Mouse (Mus musculus): Measurements from ENCODE around the gene Galnt10. TPM values are rescaled to one million over a fixed set of nuclear protein-coding genes. Genes with fewer than 3 reads are reported as not detected.

The Galnt10 gene
- polyA plus RNA-seq, 1 experiment from 2014 or later: 16.9 TPM

- 46% methylated on average over 4 of the region's 4 CpGs for WGBS
- no peak overlapping the region for H3K4me3 ChIP-seq (ENCODE audit: low read length)
- no peaks in the 10 kb centered on the region for H3K36me3 ChIP-seq (ENCODE audit: control insufficient read depth, insufficient read depth, low read length)
- H3K27me3 ChIP-seq (replicated peaks; ENCODE audit: control insufficient read depth, insufficient read depth, low read length): no peaks in the 10 kb centered on the region
- no peak overlapping the region for H3K9ac ChIP-seq (ENCODE audit: low read depth, low read length)
- no peak overlapping the region for H3K27ac ChIP-seq (ENCODE audit: low read length)
- no peak for ATAC-seq
- no peaks in the 10 kb centered on the region for H3K9me3 ChIP-seq (ENCODE audit: control insufficient read depth, low read length)
- H3K4me1 ChIP-seq (ENCODE audit: control insufficient read depth, insufficient read depth, low read length): peaks cover 63% of the 10 kb centered on the region
- H3K4me2 ChIP-seq (ENCODE audit: low read depth, low read length): no peak overlapping the region
Observed at GRCm38 (mm10) chr11:57654386-57654785, 9.1 kb downstream of the Galnt10 start.

GRCm38 (mm10) chr11:57654977-57655397 is 9.7 kb downstream of the Galnt10 start:
- ATAC-seq: peak; percentile 73
- Histone ChIP-seq H3K4me1 (ENCODE audit: control insufficient read depth, insufficient read depth, low read length) (peaks cover 62% of the 10 kb centered on the region), H3K27me3 (replicated peaks; ENCODE audit: control insufficient read depth, insufficient read depth, low read length) (no peaks in the 10 kb centered on the region), H3K27ac (ENCODE audit: low read length) (no peak overlapping the region), H3K9me3 (ENCODE audit: control insufficient read depth, low read length) (no peaks in the 10 kb centered on the region), H3K4me3 (ENCODE audit: low read length) (no peak overlapping the region), H3K36me3 (ENCODE audit: control insufficient read depth, insufficient read depth, low read length) (no peaks in the 10 kb centered on the region), H3K4me2 (ENCODE audit: low read depth, low read length) (no peak overlapping the region), H3K9ac (ENCODE audit: low read depth, low read length) (no peak overlapping the region)
- 48% methylated on average over 5 of the region's 5 CpGs for WGBS

GRCm38 (mm10) chr11:57655669-57656325 is 10.6 kb downstream of the Galnt10 start:
- Histone ChIP-seq H3K9ac (ENCODE audit: low read depth, low read length) (no peak overlapping the region), H3K27me3 (replicated peaks; ENCODE audit: control insufficient read depth, insufficient read depth, low read length) (no peaks in the 10 kb centered on the region), H3K4me3 (ENCODE audit: low read length) (no peak overlapping the region), H3K36me3 (ENCODE audit: control insufficient read depth, insufficient read depth, low read length) (no peaks in the 10 kb centered on the region), H3K4me1 (ENCODE audit: control insufficient read depth, insufficient read depth, low read length) (peaks cover 57% of the 10 kb centered on the region), H3K4me2 (ENCODE audit: low read depth, low read length) (no peak overlapping the region), H3K27ac (ENCODE audit: low read length) (peak overlapping the region; percentile 13; the same call in 1 of the 2 replicates), H3K9me3 (ENCODE audit: control insufficient read depth, low read length) (no peaks in the 10 kb centered on the region)
- WGBS: 45% methylated on average over 10 of the region's 10 CpGs
- ATAC-seq: no peak

GRCm38 (mm10) chr11:57656602-57657275 is 11.5 kb downstream of the Galnt10 start:
- no peak overlapping the region for H3K9ac ChIP-seq (ENCODE audit: low read depth, low read length)
- no peaks in the 10 kb centered on the region for H3K27me3 ChIP-seq (replicated peaks; ENCODE audit: control insufficient read depth, insufficient read depth, low read length)
- H3K4me3 ChIP-seq (ENCODE audit: low read length): no peak overlapping the region
- no peaks in the 10 kb centered on the region for H3K36me3 ChIP-seq (ENCODE audit: control insufficient read depth, insufficient read depth, low read length)
- 70% methylated on average over 8 of the region's 8 CpGs for WGBS
- no peaks in the 10 kb centered on the region for H3K9me3 ChIP-seq (ENCODE audit: control insufficient read depth, low read length)
- H3K4me2 ChIP-seq (ENCODE audit: low read depth, low read length): no peak overlapping the region
- peaks cover 49% of the 10 kb centered on the region for H3K4me1 ChIP-seq (ENCODE audit: control insufficient read depth, insufficient read depth, low read length)
- H3K27ac ChIP-seq (ENCODE audit: low read length): no peak overlapping the region; the same call in 1 of the 2 replicates
- ATAC-seq: no peak

GRCm38 (mm10) chr11:57657370-57658072 is 12.3 kb downstream of the Galnt10 start:
- peak; percentile 63 for ATAC-seq
- 68% methylated on average over 9 of the region's 9 CpGs for WGBS
- H3K9ac ChIP-seq (ENCODE audit: low read depth, low read length): no peak overlapping the region

GRCm38 (mm10) chr11:57658214-57658613 is 13.0 kb downstream of the Galnt10 start:
- Histone ChIP-seq H3K36me3 (ENCODE audit: control insufficient read depth, insufficient read depth, low read length) (no peaks in the 10 kb centered on the region), H3K27ac (ENCODE audit: low read length) (no peak overlapping the region), H3K27me3 (replicated peaks; ENCODE audit: control insufficient read depth, insufficient read depth, low read length) (no peaks in the 10 kb centered on the region), H3K9ac (ENCODE audit: low read depth, low read length) (no peak overlapping the region), H3K9me3 (ENCODE audit: control insufficient read depth, low read length) (no peaks in the 10 kb centered on the region), H3K4me1 (ENCODE audit: control insufficient read depth, insufficient read depth, low read length) (peaks cover 51% of the 10 kb centered on the region), H3K4me3 (ENCODE audit: low read length) (no peak overlapping the region), H3K4me2 (ENCODE audit: low read depth, low read length) (no peak overlapping the region)
- WGBS: 80% methylated on average over 3 of the region's 3 CpGs
- ATAC-seq: no peak

More at GRCm38 (mm10) chr11:57657370-57658072, 12.3 kb downstream of the Galnt10 start:
- no peak overlapping the region for H3K27ac ChIP-seq (ENCODE audit: low read length)
- no peaks in the 10 kb centered on the region for H3K9me3 ChIP-seq (ENCODE audit: control insufficient read depth, low read length)
- H3K4me2 ChIP-seq (ENCODE audit: low read depth, low read length): peak overlapping the region; percentile 32
- no peak overlapping the region for H3K4me3 ChIP-seq (ENCODE audit: low read length)
- no peaks in the 10 kb centered on the region for H3K27me3 ChIP-seq (replicated peaks; ENCODE audit: control insufficient read depth, insufficient read depth, low read length)
- H3K4me1 ChIP-seq (ENCODE audit: control insufficient read depth, insufficient read depth, low read length): peaks cover 47% of the 10 kb centered on the region
- no peaks in the 10 kb centered on the region for H3K36me3 ChIP-seq (ENCODE audit: control insufficient read depth, insufficient read depth, low read length)

- Histone ChIP-seq H3K27ac (ENCODE audit: low read length) (no peak overlapping the region), H3K9me3 (ENCODE audit: control insufficient read depth, low read length) (no peaks in the 10 kb centered on the region), H3K4me3 (ENCODE audit: low read length) (no peak overlapping the region), H3K36me3 (ENCODE audit: control insufficient read depth, insufficient read depth, low read length) (no peaks in the 10 kb centered on the region), H3K27me3 (replicated peaks; ENCODE audit: control insufficient read depth, insufficient read depth, low read length) (no peaks in the 10 kb centered on the region), H3K9ac (ENCODE audit: low read depth, low read length) (no peak overlapping the region), H3K4me1 (ENCODE audit: control insufficient read depth, insufficient read depth, low read length) (peaks cover 52% of the 10 kb centered on the region), H3K4me2 (ENCODE audit: low read depth, low read length) (no peak overlapping the region)
- WGBS: 86% methylated on average over 6 of the region's 6 CpGs
- ATAC-seq: no peak
Observed at GRCm38 (mm10) chr11:57658751-57659150, 13.5 kb downstream of the Galnt10 start.

- Histone ChIP-seq H3K4me1 (ENCODE audit: control insufficient read depth, insufficient read depth, low read length) (peaks cover 38% of the 10 kb centered on the region), H3K9ac (ENCODE audit: low read depth, low read length) (no peak overlapping the region), H3K9me3 (ENCODE audit: control insufficient read depth, low read length) (no peaks in the 10 kb centered on the region), H3K27me3 (replicated peaks; ENCODE audit: control insufficient read depth, insufficient read depth, low read length) (no peaks in the 10 kb centered on the region), H3K36me3 (ENCODE audit: control insufficient read depth, insufficient read depth, low read length) (no peaks in the 10 kb centered on the region), H3K4me2 (ENCODE audit: low read depth, low read length) (no peak overlapping the region), H3K4me3 (ENCODE audit: low read length) (no peak overlapping the region), H3K27ac (ENCODE audit: low read length) (no peak overlapping the region)
- 93% methylated on average over 4 of the region's 4 CpGs for WGBS
- ATAC-seq: no peak
Observed at GRCm38 (mm10) chr11:57660156-57660555, 14.9 kb downstream of the Galnt10 start.

- Histone ChIP-seq H3K4me1 (ENCODE audit: control insufficient read depth, insufficient read depth, low read length) (peaks cover 32% of the 10 kb centered on the region), H3K9ac (ENCODE audit: low read depth, low read length) (no peak overlapping the region), H3K27me3 (replicated peaks; ENCODE audit: control insufficient read depth, insufficient read depth, low read length) (no peaks in the 10 kb centered on the region), H3K4me3 (ENCODE audit: low read length) (no peak overlapping the region), H3K9me3 (ENCODE audit: control insufficient read depth, low read length) (no peaks in the 10 kb centered on the region), H3K27ac (ENCODE audit: low read length) (no peak overlapping the region), H3K36me3 (ENCODE audit: control insufficient read depth, insufficient read depth, low read length) (no peaks in the 10 kb centered on the region), H3K4me2 (ENCODE audit: low read depth, low read length) (no peak overlapping the region)
- 58% methylated on average over 5 of the region's 5 CpGs for WGBS
- no peak for ATAC-seq
Observed at GRCm38 (mm10) chr11:57660814-57661213, 15.6 kb downstream of the Galnt10 start.
